Mouse (Mus musculus): ENCODE data around the gene Tpm4.

DNA sequence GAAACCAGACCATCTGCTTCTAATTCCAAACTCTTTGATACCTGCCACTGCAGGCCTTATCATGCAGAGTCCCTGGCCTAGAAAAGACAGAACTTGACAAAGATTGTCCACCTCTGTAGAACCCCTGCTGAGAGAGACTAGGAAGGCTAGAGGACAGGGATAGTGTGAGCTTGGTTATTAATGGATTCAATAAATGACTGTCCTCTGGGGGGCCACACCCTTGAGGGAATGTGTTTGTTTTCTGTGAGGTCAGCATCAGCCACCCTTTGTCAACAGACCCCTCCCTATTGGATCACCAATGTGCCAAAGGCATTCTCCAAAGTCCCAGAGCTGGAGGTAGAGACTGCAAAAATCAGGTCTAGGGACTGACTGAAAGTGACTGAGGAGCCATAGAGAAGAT lies 57.3 kb downstream of the Tpm4 start:
- TF ChIP-seq CTCF (IDR thresholded peaks at IDR 0.05; ENCODE audit: low read depth) (no peak), EP300 (IDR thresholded peaks at IDR 0.05; ENCODE audit: low read depth) (no peak)
